Mouse (Mus musculus): ENCODE results near the gene Jam2.

The Jam2 gene

GRCm38 (mm10) chr16:84838576-84838975 lies 64.7 kb downstream of the Jam2 start:
- no peak for DNase-seq (ENCODE audit: low read depth, low spot score)

GRCm38 (mm10) chr16:84853492-84853891 lies 79.6 kb downstream of the Jam2 start:
- no peak for DNase-seq (ENCODE audit: low read depth, low spot score)

- DNase-seq (ENCODE audit: low read depth, low spot score), result peak; percentile 41
Measured at GRCm38 (mm10) chr16:84864656-84865055, 90.7 kb downstream of the Jam2 start.

GRCm38 (mm10) chr16:84873805-84874204 lies 99.9 kb downstream of the Jam2 start:
- DNase-seq (ENCODE audit: low read depth, low spot score), result no peak

- peak; percentile 72 for DNase-seq (ENCODE audit: low read depth, low spot score)
Measured at GRCm38 (mm10) chr16:84875012-84875717, 101.2 kb downstream of the Jam2 start.

Data from brain, adult 2 months (tissue).